Mouse (Mus musculus): ENCODE data around the gene Dnm1.

DNA sequence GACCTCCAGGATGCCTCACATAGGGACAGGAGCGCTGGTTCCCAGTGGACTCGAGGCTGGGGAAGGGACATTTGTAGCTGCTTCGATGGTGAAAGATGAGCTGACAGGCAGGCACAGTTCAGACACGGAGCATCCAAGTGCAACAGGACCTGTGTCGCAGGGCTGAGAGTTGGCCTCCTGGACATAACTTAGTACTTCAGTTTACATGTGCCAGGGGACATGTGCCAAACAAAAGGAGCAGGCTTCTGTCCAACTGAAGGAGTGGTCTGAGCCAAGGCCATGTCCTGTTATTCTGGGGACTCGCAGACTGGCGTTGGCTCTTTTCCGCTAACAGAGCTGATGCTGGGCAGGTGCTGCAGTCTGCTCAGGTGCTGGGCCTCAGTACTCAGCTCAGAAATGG lies 58.8 kb downstream of the Dnm1 start:
- TF ChIP-seq POLR2A (IDR thresholded peaks at IDR 0.05; ENCODE audit: insufficient read depth, low read depth, low read length), result no peak
- TF ChIP-seq CTCF (IDR thresholded peaks at IDR 0.05), result no peak
